Mouse (Mus musculus) right cerebral cortex, adult 2 months (tissue): ENCODE results near the gene Abca14.
A peak's percentile ranks its signal among the peaks of the same experiment; 100 is the strongest.
"Not testable (repeated sequence)": the region's sequence is repeated elsewhere in the genome, so short reads cannot be mapped to it uniquely, and the experiment has no call there.

Experiments used
- DNase-seq, 2 experiments: peaks; one replicate each; pipeline ENCODE4 v3.0.0; 2021 to 2022; ENCODE audit warnings: low spot score in 2 of 2

Gene Abca14

GRCm38 (mm10) chr7:120201771-120202170 is 2.0 kb upstream of the Abca14 start, which contains the start of gene Crym:
TSS of gene Crym (minus strand) at chr7:120202111.
- peak; percentile 29 to 41 for DNase-seq

GRCm38 (mm10) chr7:120205989-120206388 is 2.2 kb downstream of the Abca14 start:
- no peak for DNase-seq

- peak; percentile 48 to 49 for DNase-seq
Observed at GRCm38 (mm10) chr7:120228541-120228940, 24.8 kb downstream of the Abca14 start.

GRCm38 (mm10) chr7:120241092-120241491 is 37.3 kb downstream of the Abca14 start:
- no peak for DNase-seq

GRCm38 (mm10) chr7:120271135-120271991 is 67.6 kb downstream of the Abca14 start:
- no peak for DNase-seq

- peak; percentile 8 to 23 for DNase-seq
Observed at GRCm38 (mm10) chr7:120272110-120272509, 68.3 kb downstream of the Abca14 start.

- no peak for DNase-seq
Observed at GRCm38 (mm10) chr7:120285286-120285685, 81.5 kb downstream of the Abca14 start.

- peak in 1 of 2 experiments; percentile 27 for DNase-seq
Observed at GRCm38 (mm10) chr7:120316086-120316485, 112.3 kb downstream of the Abca14 start.

GRCm38 (mm10) chr7:120322963-120323362 is 119.2 kb downstream of the Abca14 start:
- no peak for DNase-seq

- DNase-seq: not testable (repeated sequence)
Observed at GRCm38 (mm10) chr7:120325911-120326310, 122.2 kb downstream of the Abca14 start.

- peak; percentile 45 to 66 for DNase-seq
Observed at GRCm38 (mm10) chr7:120327220-120328073, 123.7 kb downstream of the Abca14 start.

GRCm38 (mm10) chr7:120328087-120328793 is 124.5 kb downstream of the Abca14 start, which contains the start of gene Abca15:
TSS of gene Abca15 (plus strand) at chr7:120328670.
- peak in 1 of 2 experiments; percentile 8 for DNase-seq

GRCm38 (mm10) chr7:120361159-120361558 is 157.4 kb downstream of the Abca14 start:
- no peak for DNase-seq
